Mouse (Mus musculus) small intestine, adult 2 months (tissue): Measurements from ENCODE around the gene Fbln5.

ENCODE experiments used
- CTCF ChIP-seq: fragments of 200-500 bp; IDR thresholded peaks from 2 replicates; pipeline ENCODE4 v1.5.1; 2012; ENCODE audit warnings: low read depth, mild to moderate bottlenecking, control low read depth, inconsistent platforms, low read length, moderate library complexity, mixed read lengths; ENCODE audit not compliant: insufficient replicate concordance, insufficient read length; ENCODE audit errors: extremely low read depth
- POLR2A ChIP-seq: fragments of 200-500 bp; IDR thresholded peaks from 2 replicates; pipeline ENCODE4 v1.6.1; 2012; ENCODE audit warnings: low read depth, mild to moderate bottlenecking, control low read depth, inconsistent platforms, low read length, moderate library complexity

GRCm38 (mm10) chr12:101818608-101819370 lies at the start of gene Fbln5:
- TF ChIP-seq POLR2A = no peak
- TF ChIP-seq CTCF = no peak
